Mouse (Mus musculus) forebrain, embryonic 16.5 days (tissue): ENCODE data around the gene Zfp526. TPM values are rescaled to one million over a fixed set of nuclear protein-coding genes. Genes with fewer than 3 reads are reported as not detected.

ENCODE experiments used
- ATAC-seq: fragments of 200-750 bp; cut with Nextera tagmentation; 2 replicates; pipeline ENCODE4 v1.8.0; 2017; ENCODE audit warnings: mild to moderate bottlenecking, moderate library complexity
- H3K27ac ChIP-seq: fragments of 300-500 bp; sonication (generic); 2 replicates; pipeline ENCODE4 v1.5.1; 2014; ENCODE audit warnings: low read length, control low read depth
- H3K27me3 ChIP-seq: fragments of 300-500 bp; sonication (generic); replicated peaks from 2 replicates; pipeline ENCODE4 v1.6.1; 2014; ENCODE audit warnings: low read length; ENCODE audit not compliant: control insufficient read depth, insufficient read depth
- H3K36me3 ChIP-seq: fragments of 300-500 bp; sonication (generic); 2 replicates; pipeline ENCODE4 v1.6.1; 2014; ENCODE audit not compliant: control insufficient read depth, insufficient read depth
- H3K4me1 ChIP-seq: fragments of 300-500 bp; sonication (generic); replicated peaks from 2 replicates; pipeline ENCODE4 v1.6.1; 2014; ENCODE audit warnings: low read length; ENCODE audit not compliant: control insufficient read depth, insufficient read depth
- H3K4me2 ChIP-seq: fragments of 300-500 bp; sonication (generic); 2 replicates; pipeline ENCODE4 v1.6.1; 2014; ENCODE audit warnings: mild to moderate bottlenecking, low read length, control low read depth
- H3K4me3 ChIP-seq: fragments of 300-500 bp; sonication (generic); replicated peaks from 2 replicates; pipeline ENCODE4 v1.5.1; 2014; ENCODE audit warnings: mild to moderate bottlenecking, low read length, control low read depth
- H3K9ac ChIP-seq: fragments of 300-500 bp; sonication (generic); replicated peaks from 2 replicates; pipeline ENCODE4 v1.6.1; 2014; ENCODE audit warnings: low read depth, low read length, control low read depth
- H3K9me3 ChIP-seq: fragments of 300-500 bp; sonication (generic); 2 replicates; pipeline ENCODE4 v1.6.1; 2016; ENCODE audit warnings: low read length; ENCODE audit not compliant: control insufficient read depth
- WGBS: fragments of 180-500 bp; shearing (Covaris S2); extraction: QIAGEN DNeasy Blood & Tissue Kit; methylation state at CpG from one replicate; pipeline ENCODE4 v1.1.7; 2014; 5-methylcytosine and 5-hydroxymethylcytosine counted together
- polyA plus RNA-seq: library from polyadenylated mRNA; unstranded; fragments of >200 nt; fragmentation: Nextera tagmentation; extraction: Ambion mirVana; gene quantifications from 2 replicates; pipeline ENCODE4 v1.2.1, GENCODE M21; 2015

Zfp526 gene
- polyA plus RNA-seq, 1 experiment from 2014 or later = 1.8 TPM

GRCm38 (mm10) chr7:25269545-25270271 lies 48.5 kb downstream of the Zfp526 start:
- Histone ChIP-seq H3K9me3 (no peaks in the 10 kb centered on the region), H3K36me3 (peaks cover 7% of the 10 kb centered on the region), H3K4me1 (peaks cover 24% of the 10 kb centered on the region), H3K9ac (0 out of 2 replicates have a peak overlapping the region, but pooled peaks have one; percentile 12), H3K4me2 (peak overlapping the region; percentile 79; the same call in 1 of the 2 replicates), H3K27ac (no peak overlapping the region), H3K4me3 (no peak overlapping the region), H3K27me3 (no peaks in the 10 kb centered on the region)
- 76% methylated on average over 8 of the region's 8 CpGs for WGBS
- ATAC-seq = no peak

GRCm38 (mm10) chr7:25270652-25271633 lies 49.7 kb downstream of the Zfp526 start:
- Histone ChIP-seq H3K4me3 (no peak overlapping the region), H3K4me1 (peaks cover 35% of the 10 kb centered on the region), H3K36me3 (peaks cover 7% of the 10 kb centered on the region), H3K27me3 (no peaks in the 10 kb centered on the region), H3K9me3 (no peaks in the 10 kb centered on the region), H3K9ac (no peak overlapping the region), H3K27ac (no peak overlapping the region), H3K4me2 (no peak overlapping the region)
- ATAC-seq = no peak
- 90% methylated on average over 35 of the region's 35 CpGs for WGBS

GRCm38 (mm10) chr7:25271651-25272444 lies 50.6 kb downstream of the Zfp526 start:
- Histone ChIP-seq H3K9me3 (no peaks in the 10 kb centered on the region), H3K36me3 (peaks cover 7% of the 10 kb centered on the region), H3K4me2 (no peak overlapping the region), H3K4me3 (no peak overlapping the region), H3K27me3 (no peaks in the 10 kb centered on the region), H3K27ac (no peak overlapping the region), H3K9ac (no peak overlapping the region), H3K4me1 (peaks cover 38% of the 10 kb centered on the region)
- WGBS = 89% methylated on average over 27 of the region's 30 CpGs
- no peak for ATAC-seq

GRCm38 (mm10) chr7:25272445-25273258 lies 51.4 kb downstream of the Zfp526 start:
- peaks cover 38% of the 10 kb centered on the region for H3K4me1 ChIP-seq
- 92% methylated on average over 38 of the region's 38 CpGs for WGBS
- H3K4me2 ChIP-seq = no peak overlapping the region
- H3K4me3 ChIP-seq = no peak overlapping the region
- ATAC-seq = no peak
- peaks cover 7% of the 10 kb centered on the region for H3K36me3 ChIP-seq
- no peaks in the 10 kb centered on the region for H3K27me3 ChIP-seq
- no peak overlapping the region for H3K9ac ChIP-seq
- H3K27ac ChIP-seq = no peak overlapping the region
- H3K9me3 ChIP-seq = no peaks in the 10 kb centered on the region

GRCm38 (mm10) chr7:25273259-25274241 lies 52.3 kb downstream of the Zfp526 start:
- peaks cover 7% of the 10 kb centered on the region for H3K36me3 ChIP-seq
- H3K4me2 ChIP-seq = no peak overlapping the region
- H3K4me3 ChIP-seq = no peak overlapping the region
- ATAC-seq = no peak
- H3K9ac ChIP-seq = no peak overlapping the region
- H3K4me1 ChIP-seq = peaks cover 42% of the 10 kb centered on the region
- no peaks in the 10 kb centered on the region for H3K27me3 ChIP-seq
- WGBS = 91% methylated on average over 22 of the region's 22 CpGs
- no peaks in the 10 kb centered on the region for H3K9me3 ChIP-seq
- H3K27ac ChIP-seq = no peak overlapping the region

- H3K9me3 ChIP-seq = no peaks in the 10 kb centered on the region
- peak overlapping the region; percentile 38; the same call in 1 of the 2 replicates for H3K9ac ChIP-seq
- no peak overlapping the region for H3K27ac ChIP-seq
- ATAC-seq = no peak
- peaks cover 36% of the 10 kb centered on the region for H3K4me1 ChIP-seq
- peaks cover 7% of the 10 kb centered on the region for H3K36me3 ChIP-seq
- no peak overlapping the region for H3K4me2 ChIP-seq
- no peaks in the 10 kb centered on the region for H3K27me3 ChIP-seq
- no peak overlapping the region for H3K4me3 ChIP-seq
- 62% methylated on average over 5 of the region's 5 CpGs for WGBS
Observed at GRCm38 (mm10) chr7:25274571-25274970, 53.3 kb downstream of the Zfp526 start.

GRCm38 (mm10) chr7:25274996-25275395 lies 53.8 kb downstream of the Zfp526 start:
- no peak overlapping the region for H3K4me3 ChIP-seq
- H3K4me1 ChIP-seq = peaks cover 36% of the 10 kb centered on the region
- H3K9me3 ChIP-seq = no peaks in the 10 kb centered on the region
- H3K9ac ChIP-seq = peak overlapping the region; percentile 38; the same call in 1 of the 2 replicates
- H3K4me2 ChIP-seq = no peak overlapping the region
- ATAC-seq = no peak
- 93% methylated on average over 3 of the region's 3 CpGs for WGBS
- peaks cover 7% of the 10 kb centered on the region for H3K36me3 ChIP-seq
- no peak overlapping the region for H3K27ac ChIP-seq
- no peaks in the 10 kb centered on the region for H3K27me3 ChIP-seq
